Mouse (Mus musculus) heart, adult 2 months (tissue): Measurements from ENCODE around the gene Nudt17.

Source experiments
- EP300 ChIP-seq: fragments of 200-500 bp; IDR thresholded peaks from 2 replicates; pipeline ENCODE4 v1.6.1; 2011; ENCODE audit warnings: low read depth, low read length, control low read depth; ENCODE audit not compliant: insufficient read depth
- POLR2A ChIP-seq: fragments of 200-500 bp; IDR thresholded peaks from 2 replicates; pipeline ENCODE4 v1.6.1; 2011; ENCODE audit warnings: mild to moderate bottlenecking, low read depth, low read length, control low read depth; ENCODE audit not compliant: insufficient read depth

- TF ChIP-seq POLR2A, result no peak
- no peak for TF ChIP-seq EP300
These were observed 15.9 kb downstream of the Nudt17 start for GRCm38 (mm10) chr3:96692506-96692905.
